In the genomic region with DNA sequence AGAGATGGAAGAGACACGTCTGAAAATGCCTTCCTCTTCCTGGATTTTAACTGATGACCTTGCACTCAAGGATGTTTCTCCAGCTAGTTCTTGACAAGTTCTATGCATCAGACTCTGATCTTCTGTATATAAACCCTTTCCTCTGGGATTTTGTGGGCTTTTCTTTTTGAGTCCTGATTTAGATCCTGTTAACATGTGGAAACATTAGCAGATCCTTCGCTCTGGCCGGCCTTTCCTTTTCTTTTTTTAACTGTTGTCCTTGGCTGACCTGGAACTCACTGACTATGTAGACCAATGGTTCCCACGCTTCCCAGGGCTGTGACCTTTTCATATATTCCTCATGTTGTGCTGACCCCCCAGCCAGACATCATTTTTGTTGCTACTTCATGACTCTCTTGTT, we compare ENCODE assay signal across 16 mouse cellular contexts. TPM values are rescaled to one million over a fixed set of nuclear protein-coding genes. Genes with fewer than 3 reads are reported as not detected.
A peak's percentile ranks its signal among the peaks of the same experiment; 100 is the strongest.
DNase-seq lines count a peak whose midpoint lies in the region; ATAC-seq and TF ChIP-seq lines count a peak whose summit lies in the region.
"Had no signal": no experiment of that assay in that cellular context is flagged by ENCODE, and none has a peak within 500 bp of the region (broad histone marks: within the 10 kb centered on the region; RNA-seq: fewer than 3 reads in every experiment).

No protein-coding gene starts in this region.

- H3K9ac ChIP-seq in embryonic facial prominence, embryonic 14.5 days (ENCODE audit: low read depth, low read length) = no peak overlapping the region
- no peak overlapping the region for H3K9ac ChIP-seq in kidney, postnatal 0 days (ENCODE audit: low read depth, low read length)
- no peak overlapping the region for H3K9ac ChIP-seq in heart, embryonic 12.5 days
- H3K9ac ChIP-seq: midbrain, embryonic 15.5 days; neural tube, embryonic 13.5 days had no signal

- H3K27ac ChIP-seq in embryonic facial prominence, embryonic 14.5 days (replicated peaks; ENCODE audit: low read depth, low read length) = no peak overlapping the region
- no peak overlapping the region for H3K27ac ChIP-seq in embryonic facial prominence, embryonic 10.5 days (replicated peaks)
- peak overlapping the region; percentile 74 for H3K27ac ChIP-seq in kidney, postnatal 0 days
- peak overlapping the region; percentile 83 for H3K27ac ChIP-seq in heart, embryonic 12.5 days (ENCODE audit: poor library complexity, severe bottlenecking)
- H3K27ac ChIP-seq: forebrain, embryonic 10.5 days; midbrain, embryonic 15.5 days; neural tube, embryonic 13.5 days had no signal

- no peak overlapping the region for H3K4me2 ChIP-seq in embryonic facial prominence, embryonic 14.5 days (ENCODE audit: low read depth, low read length)
- H3K4me2 ChIP-seq in kidney, postnatal 0 days (ENCODE audit: low read length) = no peak overlapping the region
- H3K4me2 ChIP-seq in heart, embryonic 12.5 days = no peak overlapping the region
- H3K4me2 ChIP-seq: midbrain, embryonic 15.5 days; neural tube, embryonic 13.5 days had no signal

- peaks cover 40% of the 10 kb centered on the region for H3K4me1 ChIP-seq in embryonic facial prominence, embryonic 14.5 days (ENCODE audit: control insufficient read depth, insufficient read depth, low read length)
- H3K4me1 ChIP-seq in embryonic facial prominence, embryonic 10.5 days = peaks cover 43% of the 10 kb centered on the region
- peaks cover 46% of the 10 kb centered on the region for H3K4me1 ChIP-seq in kidney, postnatal 0 days (replicated peaks; ENCODE audit: insufficient read depth, low read length)
- H3K4me1 ChIP-seq in heart, embryonic 12.5 days (replicated peaks) = peaks cover 46% of the 10 kb centered on the region

- WGBS in embryonic facial prominence, embryonic 14.5 days = 49% methylated on average over 4 of the region's 4 CpGs
- 66% methylated on average over 4 of the region's 4 CpGs for WGBS in embryonic facial prominence, embryonic 10.5 days
- WGBS in kidney, postnatal 0 days = 50% methylated on average over 4 of the region's 4 CpGs
- WGBS in heart, embryonic 12.5 days = 41% methylated on average over 4 of the region's 4 CpGs

- H3K9me3 ChIP-seq in embryonic facial prominence, embryonic 14.5 days (ENCODE audit: control insufficient read depth, low read length) = no peaks in the 10 kb centered on the region
- no peaks in the 10 kb centered on the region for H3K9me3 ChIP-seq in embryonic facial prominence, embryonic 10.5 days
- H3K9me3 ChIP-seq in kidney, postnatal 0 days (replicated peaks; ENCODE audit: low read length) = no peaks in the 10 kb centered on the region
- no peaks in the 10 kb centered on the region for H3K9me3 ChIP-seq in heart, embryonic 12.5 days (replicated peaks)
- H3K9me3 ChIP-seq: forebrain, embryonic 10.5 days; midbrain, embryonic 15.5 days; neural tube, embryonic 13.5 days had no signal

- no peaks in the 10 kb centered on the region for H3K27me3 ChIP-seq in embryonic facial prominence, embryonic 14.5 days (replicated peaks; ENCODE audit: control insufficient read depth, insufficient read depth, low read length)
- H3K27me3 ChIP-seq in embryonic facial prominence, embryonic 10.5 days (replicated peaks; ENCODE audit: low read depth, poor library complexity, severe bottlenecking) = no peaks in the 10 kb centered on the region
- no peaks in the 10 kb centered on the region for H3K27me3 ChIP-seq in kidney, postnatal 0 days (ENCODE audit: insufficient read depth, low read length)
- no peaks in the 10 kb centered on the region for H3K27me3 ChIP-seq in heart, embryonic 12.5 days (replicated peaks)
- H3K27me3 ChIP-seq: midbrain, embryonic 15.5 days; neural tube, embryonic 13.5 days had no signal

- ATAC-seq in embryonic facial prominence, embryonic 14.5 days (ENCODE audit: low read depth) = no peak
- ATAC-seq in kidney, postnatal 0 days (replicated peaks; ENCODE audit: low FRiP score, low read depth) = no peak
- peak; percentile 52 for ATAC-seq in heart, embryonic 12.5 days (ENCODE audit: insufficient number of reproducible peaks, low FRiP score)
- ATAC-seq: midbrain, embryonic 15.5 days had no signal

- peak; percentile 36 for DNase-seq in embryonic facial prominence, embryonic 14.5 days (ENCODE audit: low spot score)
- DNase-seq in embryonic facial prominence, embryonic 10.5 days (ENCODE audit: low spot score) = no peak
- DNase-seq in kidney, postnatal 0 days (ENCODE audit: low spot score) = peak; percentile 74
- no peak for DNase-seq in kidney, adult 9 months
- DNase-seq in skeletal muscle tissue, adult 2 months (ENCODE audit: low read depth, low spot score) = peak; percentile 69
- no peak for DNase-seq in thymus, postnatal 0 days (ENCODE audit: low spot score)
- DNase-seq in thymus, postnatal 36 days = no peak
- DNase-seq: adrenal gland, postnatal 14 days; cerebellum, adult 11-12 months; gastrocnemius, postnatal 14 days; lung, postnatal 10 days; right cerebral cortex, adult 18-20 months had no signal

- H3K36me3 ChIP-seq in embryonic facial prominence, embryonic 14.5 days (ENCODE audit: control insufficient read depth, insufficient read depth, low read length) = no peaks in the 10 kb centered on the region
- H3K36me3 ChIP-seq in embryonic facial prominence, embryonic 10.5 days (replicated peaks) = no peaks in the 10 kb centered on the region
- no peaks in the 10 kb centered on the region for H3K36me3 ChIP-seq in kidney, postnatal 0 days (ENCODE audit: insufficient read depth, low read length)
- no peaks in the 10 kb centered on the region for H3K36me3 ChIP-seq in heart, embryonic 12.5 days
- H3K36me3 ChIP-seq: forebrain, embryonic 10.5 days; midbrain, embryonic 15.5 days; neural tube, embryonic 13.5 days had no signal

- TF ChIP-seq CTCF in kidney, postnatal 0 days (IDR thresholded peaks at IDR 0.05; ENCODE audit: low read depth) = no peak

- H3K4me3 ChIP-seq in embryonic facial prominence, embryonic 14.5 days (ENCODE audit: low read depth, low read length) = no peak overlapping the region
- H3K4me3 ChIP-seq in embryonic facial prominence, embryonic 10.5 days = no peak overlapping the region
- no peak overlapping the region for H3K4me3 ChIP-seq in kidney, postnatal 0 days (replicated peaks; ENCODE audit: low read depth, low read length)
- no peak overlapping the region for H3K4me3 ChIP-seq in heart, embryonic 12.5 days
- H3K4me3 ChIP-seq: forebrain, embryonic 10.5 days; midbrain, embryonic 15.5 days; neural tube, embryonic 13.5 days had no signal

RNA-seq across cellular contexts. Expression of gene Ano6, which starts 45.4 kb away (rescaled TPM):
- 57.3 and 59.5 TPM in 2 replicates for polyA plus RNA-seq in embryonic facial prominence, embryonic 14.5 days (2014; fragmentation: Nextera tagmentation; extraction: Ambion mirVana)
- polyA plus RNA-seq in embryonic facial prominence, embryonic 10.5 days (2016; fragmentation: Nextera tagmentation; extraction: Ambion mirVana) = 40.5 and 41.6 TPM in 2 replicates
- 35.2 and 39.6 TPM in 2 replicates for polyA plus RNA-seq in kidney, postnatal 0 days (2015; fragmentation: Nextera tagmentation; extraction: Ambion mirVana)
- polyA plus RNA-seq in heart, embryonic 12.5 days (2016; fragmentation: Nextera tagmentation; extraction: Ambion mirVana) = 45.7 and 49.5 TPM in 2 replicates
- 97.9 and 104 TPM in 2 replicates for polyA plus RNA-seq in thymus, postnatal 0 days (2015; fragmentation: Nextera tagmentation; extraction: Ambion mirVana)

Comparison
In these comparisons a context has a peak if more than half of its experiments do, and no peak if none do; other contexts are left out.
1. DNase-seq: peak in embryonic facial prominence, embryonic 14.5 days (single experiment), kidney, postnatal 0 days (single experiment) and skeletal muscle tissue, adult 2 months (single experiment); none in embryonic facial prominence, embryonic 10.5 days (single experiment), kidney, adult 9 months (single experiment), thymus, postnatal 0 days (single experiment) and thymus, postnatal 36 days (0 of 2).
2. H3K27ac ChIP-seq: peak in kidney, postnatal 0 days (single experiment) and heart, embryonic 12.5 days (single experiment); none in embryonic facial prominence, embryonic 14.5 days (single experiment) and embryonic facial prominence, embryonic 10.5 days (single experiment).